Mouse (Mus musculus): Measurements from ENCODE around the gene Abhd16a.

Abhd16a gene

DNA sequence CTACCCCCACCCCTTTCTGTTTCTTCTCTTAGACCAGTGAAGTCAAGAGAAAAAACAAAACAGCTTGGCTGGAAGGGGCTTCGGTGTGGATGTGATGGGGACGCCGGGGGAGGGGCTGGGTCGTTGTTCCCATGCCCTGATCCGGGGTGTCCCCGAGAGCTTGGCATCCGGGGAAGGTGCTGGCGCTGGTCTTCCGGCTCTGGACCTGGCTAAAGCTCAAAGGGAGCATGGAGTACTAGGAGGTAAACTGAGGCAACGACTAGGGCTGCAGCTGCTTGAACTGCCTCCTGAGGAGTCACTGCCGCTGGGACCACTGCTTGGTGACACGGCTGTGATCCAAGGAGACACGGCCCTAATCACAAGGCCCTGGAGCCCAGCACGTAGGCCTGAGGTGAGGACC is 29.0 kb upstream of the Abhd16a start:
- peak; percentile 49 to 50 for DNase-seq

DNA sequence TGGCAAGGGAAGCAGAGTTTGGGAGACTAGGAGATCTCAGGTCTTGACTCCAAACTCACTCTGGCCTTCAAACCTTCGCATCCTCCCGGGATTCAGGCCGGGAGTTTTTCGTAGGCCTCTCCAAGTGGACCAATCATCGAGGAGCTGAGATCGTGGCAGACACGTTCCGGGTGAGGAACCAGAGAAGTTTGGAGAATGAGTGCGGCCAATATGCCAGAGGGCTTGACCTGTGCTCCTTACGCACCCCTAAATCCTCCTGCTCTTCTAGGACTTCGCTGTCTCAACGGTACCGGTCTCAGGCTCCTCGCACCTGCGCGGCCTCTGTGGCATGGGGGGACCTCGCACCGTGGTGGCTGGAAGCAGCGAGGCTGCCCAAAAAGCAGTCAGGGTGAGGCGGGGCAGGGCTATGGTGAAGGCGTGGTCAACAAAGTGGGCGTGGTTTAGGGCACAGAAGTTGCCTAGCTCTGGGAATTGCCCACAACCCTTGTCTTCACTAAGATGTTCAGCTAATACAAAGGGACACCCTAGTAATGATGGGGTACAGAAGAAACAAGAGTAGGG is 28.2 kb upstream of the Abhd16a start:
- DNase-seq: peak; percentile 41 to 44

DNA sequence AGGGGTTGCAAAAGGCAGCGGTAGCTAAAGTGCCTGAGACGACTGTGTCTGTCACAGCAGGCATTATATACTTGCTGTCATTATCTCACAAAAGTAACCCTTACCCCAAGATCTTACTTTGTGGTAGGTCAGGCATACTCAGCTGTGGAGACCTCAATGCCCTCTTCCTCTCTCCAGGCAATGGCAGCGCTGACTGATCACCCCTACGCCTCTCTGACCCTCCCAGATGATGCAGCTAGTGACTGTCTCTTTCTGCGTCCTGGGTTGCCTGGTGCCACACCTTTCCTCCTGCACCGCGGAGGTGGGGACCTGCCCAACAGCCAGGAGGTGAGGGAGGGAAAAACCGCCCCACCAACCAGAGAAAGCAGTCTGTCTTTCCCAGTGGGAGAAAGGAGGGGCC is 27.8 kb upstream of the Abhd16a start:
- DNase-seq: no peak

DNA sequence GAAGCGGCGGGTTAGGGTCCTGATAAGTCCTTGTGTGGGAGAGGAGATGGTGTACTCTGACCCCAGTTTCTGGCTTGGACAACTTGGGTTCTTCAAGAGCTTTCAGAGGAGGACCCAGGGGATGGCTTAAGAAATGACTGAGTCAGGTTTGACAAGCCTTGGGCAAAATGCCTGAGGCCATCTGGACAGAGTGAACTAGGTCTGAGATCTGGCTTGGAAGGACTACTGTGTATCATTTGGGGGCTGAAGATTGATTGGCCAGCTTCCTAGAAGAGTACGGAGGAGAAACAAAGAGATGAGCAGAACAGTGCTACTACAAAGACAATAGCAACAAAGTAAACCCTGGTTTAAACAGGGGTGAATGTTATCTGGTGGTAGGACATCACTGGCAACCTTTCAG is 25.6 kb upstream of the Abhd16a start:
- DNase-seq: peak; percentile 68 to 76

DNA sequence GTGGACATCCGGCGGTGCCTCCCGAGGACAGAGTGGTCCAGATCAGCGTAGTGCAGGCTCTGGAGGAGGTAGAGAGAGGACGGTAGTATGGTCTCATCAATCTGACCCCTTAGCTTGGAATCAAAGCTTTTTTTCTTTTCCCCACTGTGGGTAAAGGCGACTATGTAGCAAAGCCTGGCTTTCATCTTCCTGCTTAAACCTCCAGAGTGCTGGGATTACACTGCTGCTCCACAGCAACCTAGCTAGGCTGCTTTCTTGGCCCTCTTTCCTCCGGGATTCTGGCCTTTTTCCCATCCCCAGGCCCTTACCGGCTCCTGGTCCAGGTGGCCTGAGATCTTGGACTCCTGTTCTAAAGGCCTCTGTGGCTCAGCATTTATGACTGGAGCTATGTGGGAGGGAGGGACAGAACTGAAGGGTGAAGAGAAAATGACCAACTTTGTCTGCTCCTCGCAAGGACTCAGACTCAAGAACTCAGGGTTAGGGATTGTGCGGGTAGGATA is 24.6 kb upstream of the Abhd16a start:
- DNase-seq: peak; percentile 79 to 85

DNA sequence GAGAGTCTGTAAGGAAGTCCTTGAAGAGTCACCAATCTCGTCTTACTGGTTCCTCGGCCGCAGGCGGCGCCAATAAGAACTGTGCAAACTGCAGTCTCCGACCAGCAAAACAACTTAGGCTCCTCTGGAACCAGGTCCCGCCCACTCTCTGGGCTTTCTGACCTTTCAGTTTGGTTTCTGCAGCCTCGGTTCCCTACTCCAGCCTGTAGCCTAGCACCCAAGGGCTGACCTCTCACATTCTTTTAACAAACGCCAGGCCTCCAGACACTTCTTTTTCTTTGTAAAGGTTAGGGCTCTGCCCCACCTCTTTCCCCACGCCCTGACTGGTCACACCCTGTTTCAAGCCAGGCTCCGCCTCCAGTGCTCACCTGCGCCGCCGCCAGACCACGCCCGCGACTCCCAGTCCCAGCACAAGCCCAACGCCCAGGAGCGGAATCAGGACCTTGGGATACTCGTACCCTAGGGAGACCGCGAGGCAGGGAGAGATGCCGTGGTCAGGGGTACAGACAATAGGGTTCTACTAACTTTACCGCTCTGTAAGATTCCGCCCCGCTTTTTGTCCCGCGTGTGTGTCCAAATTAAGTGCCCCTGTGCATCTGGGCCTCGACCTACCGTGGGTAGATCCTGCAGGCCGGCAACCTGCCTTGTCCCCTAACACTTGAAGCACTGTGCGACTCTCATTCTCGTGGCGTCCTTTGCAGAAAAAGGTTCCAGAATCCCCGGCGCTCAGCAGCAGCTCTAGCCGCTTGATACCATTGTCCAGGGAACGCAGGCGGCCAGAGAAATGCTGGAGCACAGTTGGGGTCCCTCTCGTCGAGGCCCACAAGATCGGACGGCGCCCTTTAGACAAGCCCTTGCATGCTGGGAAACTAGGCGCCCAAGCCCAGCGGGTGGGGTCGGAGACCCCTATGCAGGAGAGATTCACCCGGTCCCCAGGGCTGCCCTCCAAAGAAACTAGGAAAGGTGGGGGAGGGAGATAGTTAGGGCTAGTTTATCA is 23.8 kb upstream of the Abhd16a start, which contains the start of gene Ly6g6c:
Ly6g6c (plus strand) TSS at position 438 of the 997 bp plus-strand sequence.
- DNase-seq: peak; percentile 57 to 63

DNA sequence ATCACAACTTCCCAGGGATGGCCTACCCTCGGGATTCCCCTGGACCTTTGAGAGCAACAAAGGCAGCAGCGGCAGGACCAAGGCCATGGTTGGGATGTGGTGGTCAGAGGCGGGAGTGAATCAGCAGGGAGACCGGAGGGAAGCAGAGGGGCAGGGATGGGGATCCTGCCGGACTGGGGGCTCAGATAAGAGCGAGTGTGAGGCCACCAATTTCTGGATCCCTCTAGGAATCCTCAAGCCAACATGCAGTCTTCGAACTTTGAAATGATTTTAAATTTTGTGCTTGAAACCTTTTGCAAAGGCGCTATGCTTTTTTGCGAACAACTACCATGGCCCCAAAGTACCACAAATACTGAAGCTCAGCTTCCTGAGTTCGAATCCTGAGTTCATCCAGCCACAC is 23.0 kb upstream of the Abhd16a start, which contains the start of gene Mpig6b:
Mpig6b (minus strand) TSS at position 101 of the 400 bp plus-strand sequence.
- DNase-seq: peak in 1 of 2 experiments; percentile 15

DNA sequence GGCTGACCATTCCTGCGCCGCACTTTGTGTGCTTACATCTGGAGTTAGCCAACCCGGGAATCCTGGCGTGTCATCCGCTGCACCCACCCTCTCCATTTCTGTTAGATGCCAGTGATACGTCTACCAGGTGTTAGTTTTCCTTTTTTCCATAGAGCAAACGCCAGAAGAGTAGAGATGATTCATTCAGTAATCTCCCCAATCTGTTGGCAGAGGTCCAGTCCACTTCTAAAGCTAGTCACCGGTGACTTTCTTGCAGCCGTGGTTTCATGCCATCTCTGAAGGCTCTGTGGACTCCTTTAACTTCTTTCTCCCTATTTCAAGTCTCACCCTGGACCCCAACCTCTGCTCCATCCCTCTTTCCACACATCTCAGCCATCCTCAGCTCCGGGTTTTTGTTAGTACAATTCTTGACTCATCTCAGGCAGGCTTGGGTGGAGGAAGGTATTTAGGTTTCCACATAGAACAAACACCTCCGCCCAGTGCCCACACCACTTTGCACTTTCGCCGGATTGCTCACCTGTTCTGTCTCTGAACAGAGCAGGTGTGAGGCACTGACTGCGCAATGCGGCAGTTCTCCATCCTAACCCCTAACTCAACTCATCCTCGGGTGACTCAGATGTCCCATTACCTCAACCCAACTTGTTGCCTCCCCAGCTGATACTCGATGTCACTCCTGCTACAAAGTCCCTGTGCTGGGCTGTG is 20.7 kb upstream of the Abhd16a start:
- DNase-seq: peak in 1 of 2 experiments; percentile 43

DNA sequence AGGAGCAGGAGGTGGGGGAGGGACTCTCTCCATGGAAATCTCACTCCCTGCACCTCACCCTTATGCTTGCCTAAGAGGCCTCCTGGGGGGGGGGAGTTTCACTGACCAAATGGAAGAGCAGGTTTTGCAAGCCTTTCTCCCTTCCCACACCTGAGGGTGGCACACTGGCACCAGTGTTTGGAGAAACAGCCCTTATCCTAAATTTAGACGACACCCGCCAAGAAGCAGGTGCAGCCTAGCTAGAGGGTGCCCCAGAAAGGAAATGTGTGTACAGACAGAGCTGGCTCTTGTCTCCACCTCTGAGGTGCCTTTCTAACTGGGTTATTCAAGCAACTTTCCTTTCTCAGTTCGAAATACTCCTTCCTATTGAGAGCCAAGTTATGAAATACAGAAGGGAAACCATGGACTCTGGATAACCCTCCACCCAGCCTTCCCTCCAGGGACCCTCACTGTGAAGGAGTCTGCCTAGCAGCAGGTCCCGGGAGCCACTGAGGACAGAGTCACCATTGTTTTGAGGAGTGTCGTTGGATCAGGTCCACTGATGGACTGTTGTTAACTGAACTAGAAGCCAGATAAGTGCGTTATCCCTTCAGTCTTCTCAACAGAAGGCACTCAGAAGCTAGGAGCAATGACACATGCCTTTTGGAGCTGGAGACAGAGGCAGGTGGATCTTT is 18.4 kb upstream of the Abhd16a start:
- peak; percentile 87 to 90 for DNase-seq

DNA sequence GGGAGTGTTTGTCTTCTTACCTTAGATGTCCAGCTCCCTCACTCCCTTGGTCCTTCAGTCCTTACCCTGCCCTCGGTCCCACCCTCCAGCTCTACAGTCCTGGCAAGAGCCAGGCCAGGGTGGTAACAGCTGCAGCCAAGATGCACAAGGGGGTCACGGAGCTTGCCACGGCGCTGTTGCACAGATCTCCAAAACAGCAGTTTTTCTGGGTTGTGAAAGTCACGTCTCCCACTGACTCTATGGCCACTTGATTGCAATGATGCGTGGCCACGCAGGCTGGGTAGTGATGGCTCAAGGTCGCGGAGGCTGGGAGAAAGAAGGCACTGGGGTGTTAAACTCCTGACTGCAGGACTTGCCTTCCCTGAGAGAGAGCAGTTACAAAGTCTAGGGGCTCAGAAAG is 17.6 kb upstream of the Abhd16a start:
- DNase-seq: peak; percentile 22 to 44

DNA sequence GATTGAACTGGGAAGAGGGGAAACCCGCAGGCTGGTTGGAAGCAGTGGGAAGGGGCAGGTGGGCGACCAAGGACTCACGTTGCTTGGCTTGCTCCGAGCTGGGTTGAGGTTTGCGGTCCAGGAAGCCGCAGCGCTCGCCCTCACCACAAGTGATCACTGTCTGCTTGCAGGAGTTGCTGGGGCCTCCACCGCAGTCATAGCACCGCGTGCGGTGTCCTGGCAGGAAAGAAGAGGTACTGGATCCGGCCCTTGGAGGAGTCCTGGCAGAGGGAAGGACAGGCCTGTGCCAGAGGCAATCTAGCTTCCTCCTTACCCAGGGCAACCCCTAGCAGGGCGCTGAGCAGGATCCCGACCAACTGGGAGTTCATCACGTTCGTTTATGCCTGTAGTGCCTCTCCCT is 15.0 kb upstream of the Abhd16a start:
- DNase-seq: peak; percentile 80 to 88

DNA sequence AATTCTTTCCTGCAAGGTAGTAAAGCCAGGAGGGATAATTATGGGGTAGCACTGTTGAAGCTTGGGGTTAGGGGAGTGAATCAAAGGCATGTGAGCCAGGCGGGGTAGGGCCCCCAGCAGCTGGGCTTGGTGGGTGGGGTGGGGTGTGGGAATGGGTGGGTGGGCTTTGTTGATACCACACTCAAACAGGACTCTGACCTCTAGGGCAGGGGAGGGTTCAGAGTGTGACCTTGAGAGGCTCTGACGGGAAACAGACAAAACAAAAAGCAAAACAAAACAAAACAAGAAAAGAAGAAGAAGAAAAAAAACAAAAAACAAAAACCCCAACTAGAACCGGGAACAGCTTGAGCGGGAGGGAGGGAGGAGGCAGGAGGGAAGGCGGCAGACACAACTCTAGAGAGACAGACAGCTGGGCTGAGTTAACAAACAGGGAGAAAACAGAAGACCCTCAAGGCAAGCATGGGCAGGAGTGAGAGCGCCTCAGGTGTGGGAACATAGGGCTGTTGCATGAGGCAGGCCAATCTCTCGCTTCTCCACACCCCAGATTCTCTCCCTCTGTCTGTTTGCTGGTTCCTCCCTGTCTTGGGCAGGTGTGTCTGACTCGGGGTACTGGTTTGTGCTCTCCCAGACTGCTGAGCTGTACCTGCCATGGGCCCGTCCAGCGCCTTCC is 12.4 kb upstream of the Abhd16a start, which contains the start of gene Ly6g6e:
Ly6g6e (plus strand) TSS at position 396 of the 670 bp plus-strand sequence.
- no peak for DNase-seq

DNA sequence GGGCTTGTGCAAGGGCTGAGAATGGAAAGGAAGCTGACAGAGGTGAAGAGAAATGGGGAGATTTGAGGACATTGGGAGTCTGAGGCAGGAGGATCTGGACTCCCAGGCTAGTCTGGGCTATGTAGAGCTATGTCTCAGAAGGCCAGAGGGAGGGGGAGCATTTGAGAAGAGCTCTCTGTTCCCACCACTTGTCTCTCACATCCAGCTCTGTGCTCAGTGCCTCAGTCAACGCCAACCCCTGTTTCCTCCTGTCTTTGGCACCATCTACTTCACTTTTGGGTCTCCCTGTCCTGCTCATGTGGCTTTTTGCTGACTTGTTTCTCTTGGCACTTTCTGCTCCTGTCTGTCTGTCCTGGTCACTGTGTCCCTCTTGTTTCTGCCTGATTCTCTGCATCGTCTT is 11.8 kb upstream of the Abhd16a start:
- peak in 1 of 2 experiments; percentile 33 for DNase-seq

DNA sequence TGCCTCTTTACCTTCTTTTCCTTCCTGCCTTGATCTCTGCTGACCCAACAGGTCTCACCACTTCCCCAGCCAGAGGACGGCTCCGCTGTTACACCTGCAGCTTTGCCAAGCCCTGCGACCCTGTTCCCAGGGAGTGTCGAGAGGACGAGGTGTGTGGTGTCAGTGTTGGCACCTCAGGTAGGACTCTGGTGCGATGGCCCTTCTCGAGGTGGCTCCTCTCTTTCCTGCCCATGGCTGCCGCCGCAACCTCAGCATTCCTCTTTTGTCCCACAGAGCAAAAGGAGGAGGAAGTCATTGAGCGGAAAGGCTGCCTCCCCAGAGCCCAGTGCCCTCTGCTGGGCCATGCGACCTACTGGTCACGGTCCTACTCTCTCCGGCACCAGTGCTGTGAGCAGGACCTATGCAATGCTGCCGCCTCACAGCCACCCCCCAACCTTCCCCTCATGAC is 11.3 kb upstream of the Abhd16a start, which contains the start of gene Ly6g6d:
Ly6g6d (minus strand) TSS at position 280 of the 448 bp plus-strand sequence.
- DNase-seq: peak; percentile 40 to 54

DNA sequence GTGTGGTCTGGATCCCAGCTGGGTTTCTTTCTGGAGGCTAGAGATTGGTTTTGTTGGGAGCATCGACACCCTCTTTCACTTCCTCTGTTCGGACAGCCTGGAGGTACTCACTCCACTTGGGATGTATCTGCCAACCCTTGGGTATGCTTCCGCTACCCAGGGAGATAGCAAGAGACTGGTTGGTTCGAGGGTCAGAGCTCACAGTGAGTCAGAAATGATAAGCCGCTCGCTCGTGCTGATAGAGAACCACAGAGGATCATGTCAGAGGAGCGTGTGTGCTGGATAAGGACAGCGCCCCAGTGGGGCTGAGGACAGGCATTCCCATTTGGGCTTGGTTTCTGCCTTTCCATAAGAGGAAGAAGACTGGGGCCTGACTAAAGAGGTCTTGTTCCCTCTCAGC is 9.3 kb upstream of the Abhd16a start:
- no peak for DNase-seq

DNA sequence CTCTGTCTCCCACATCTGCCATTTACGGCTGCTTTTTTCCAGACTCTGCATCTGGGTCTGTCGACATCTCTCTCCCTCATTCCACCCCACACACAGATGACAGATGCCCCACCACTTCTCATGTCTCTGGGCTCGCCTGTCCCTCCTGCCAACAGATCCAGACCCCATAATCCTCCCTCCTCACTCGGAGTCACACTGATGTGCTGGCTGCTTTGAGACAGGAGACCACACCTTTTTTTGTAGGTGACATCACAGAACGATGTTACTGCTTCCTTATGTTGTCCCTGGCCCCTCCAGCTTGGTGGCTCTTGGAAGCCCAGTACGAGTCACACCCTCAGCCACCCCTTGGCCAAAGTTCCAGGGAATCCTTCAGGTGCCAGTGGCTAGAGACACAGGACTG is 8.8 kb upstream of the Abhd16a start:
- DNase-seq: no peak

DNA sequence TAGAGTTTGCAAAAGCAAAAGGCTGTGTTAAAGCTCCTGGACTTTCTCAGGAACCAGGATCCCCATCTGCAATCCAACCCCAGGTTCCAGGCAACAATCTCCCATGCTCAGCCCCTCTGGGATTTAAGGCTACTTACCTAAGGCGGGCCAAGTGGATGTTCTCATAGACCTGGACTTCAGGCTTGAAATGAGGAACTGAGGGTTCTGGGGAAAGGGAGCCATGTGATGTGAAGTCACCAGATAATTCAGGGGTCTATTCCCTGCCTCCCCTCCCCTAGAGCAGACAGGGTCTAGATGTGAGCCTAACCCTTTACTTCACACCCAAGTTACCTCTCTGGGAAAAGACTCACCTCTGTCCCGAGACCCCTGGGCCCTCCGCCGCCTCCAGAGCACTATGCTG is 8.4 kb upstream of the Abhd16a start:
- DNase-seq: no peak

DNA sequence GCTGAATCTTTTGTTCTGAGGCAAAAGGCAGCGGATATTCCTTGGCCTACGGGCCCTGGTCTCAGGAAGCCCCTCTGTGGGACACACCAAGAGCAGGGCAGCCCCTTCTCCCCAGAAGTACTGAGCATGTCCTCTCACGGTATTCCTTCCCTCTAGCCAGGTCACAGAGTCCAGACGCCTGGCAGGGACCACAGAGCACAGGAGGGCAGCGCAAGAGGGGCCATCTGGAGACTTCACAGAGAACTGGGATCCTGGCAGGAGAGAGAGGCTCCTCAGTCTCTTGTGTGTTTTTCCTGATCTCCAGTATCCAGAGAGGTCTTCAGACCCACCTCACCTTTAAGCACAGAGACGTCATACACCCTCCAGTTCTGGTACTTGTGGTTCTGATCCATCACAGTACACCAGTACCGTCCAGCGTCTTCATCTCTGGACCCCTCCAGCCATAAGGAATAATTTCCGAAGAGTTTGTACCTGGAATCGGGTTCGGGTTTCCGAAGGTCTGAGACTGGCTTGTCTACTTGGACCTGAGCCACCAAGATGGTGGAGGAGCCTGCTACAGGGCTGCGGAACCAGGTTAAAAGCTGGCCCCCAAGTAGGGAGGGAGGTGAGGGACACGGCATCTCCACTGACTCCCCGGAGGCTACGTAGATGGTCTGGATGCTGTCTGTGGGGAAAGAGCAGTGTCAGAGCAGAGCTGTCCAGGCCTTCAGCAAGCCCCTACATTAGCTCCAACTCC is 6.1 kb upstream of the Abhd16a start:
- DNase-seq: peak; percentile 61 to 75

DNA sequence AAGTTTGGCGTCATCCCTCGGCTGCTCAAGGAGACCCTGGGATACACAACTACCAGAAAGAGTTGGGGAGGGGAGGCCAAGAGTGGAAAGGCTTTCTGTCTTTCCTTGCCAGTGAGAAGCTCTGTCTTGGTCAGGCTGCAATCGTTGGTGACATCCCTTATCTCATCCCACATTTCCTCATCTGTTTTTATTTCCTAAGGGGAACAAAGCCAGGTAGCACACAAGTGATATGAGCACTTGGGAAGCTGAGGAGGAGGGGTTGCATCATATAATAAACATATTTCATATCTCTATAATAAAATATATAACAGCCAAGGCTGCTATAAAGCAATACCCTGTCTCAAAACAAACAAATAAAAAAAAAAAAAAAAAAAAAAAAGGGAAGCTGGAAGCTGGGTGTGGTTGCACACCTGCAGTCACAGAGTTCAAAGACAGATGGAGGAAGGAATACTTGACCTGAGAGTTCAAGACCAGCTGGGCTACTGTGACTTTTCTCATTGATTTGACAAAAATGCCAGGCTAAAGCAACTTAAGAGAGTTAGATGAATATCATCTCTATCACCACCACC is 5.0 kb upstream of the Abhd16a start:
- DNase-seq: no peak

DNA sequence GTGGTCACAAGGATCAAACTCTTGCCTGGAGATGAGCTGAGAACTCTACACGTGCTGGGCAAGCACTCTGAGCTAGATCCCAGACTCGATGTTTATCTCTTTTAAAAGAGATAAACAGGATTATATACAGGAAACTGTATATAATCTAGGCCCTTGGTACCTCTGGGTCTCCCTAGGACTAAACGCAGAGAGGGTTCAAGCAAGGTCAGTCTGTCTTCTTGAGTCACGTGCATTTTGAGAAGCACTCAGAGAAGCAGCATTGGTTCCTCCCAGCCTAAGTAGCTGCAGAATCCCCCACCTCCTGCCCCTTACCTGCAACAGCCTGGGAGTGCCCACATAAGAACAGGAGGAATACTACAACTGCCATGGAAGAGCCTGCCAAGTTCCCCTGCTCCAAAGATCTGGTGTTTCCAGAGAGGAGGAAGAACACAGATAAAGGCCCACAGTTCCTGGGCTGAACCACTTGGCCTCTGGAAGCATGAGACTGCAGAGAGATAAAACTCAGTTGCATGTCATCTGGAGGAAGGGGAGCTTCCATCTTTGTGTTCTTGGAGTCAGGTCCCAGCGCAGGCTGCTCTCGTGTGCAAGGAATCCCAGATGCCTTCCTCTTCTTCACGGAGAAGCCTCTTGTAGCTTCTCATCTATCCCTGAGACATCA is 3.7 kb upstream of the Abhd16a start, which contains the start of gene Ly6g6f:
Ly6g6f (minus strand) TSS at position 403 of the 658 bp plus-strand sequence.
- no peak for DNase-seq
